Mouse (Mus musculus) myocyte (in vitro differentiated cells): ENCODE data around the gene Hist1h3d.

Experiments used
- CEBPB ChIP-seq: IDR thresholded peaks from 2 replicates; pipeline ENCODE4 v1.6.1; 2011; ENCODE audit warnings: mild to moderate bottlenecking, moderate library complexity; ENCODE audit not compliant: poor library complexity, insufficient read depth, severe bottlenecking
- POLR2A ChIP-seq: IDR thresholded peaks from one replicate; pipeline ENCODE4 v1.6.1; 2011; ENCODE audit warnings: low read depth, mild to moderate bottlenecking, control low read depth, moderate library complexity; ENCODE audit not compliant: insufficient read length
- POLR2AphosphoS2 ChIP-seq: IDR thresholded peaks from one replicate; pipeline ENCODE4 v1.6.1; 2011; ENCODE audit warnings: low read depth, control low read depth; ENCODE audit not compliant: insufficient read length
- SRF ChIP-seq: IDR thresholded peaks from one replicate; pipeline ENCODE4 v1.6.1; 2011; ENCODE audit warnings: low read depth; ENCODE audit not compliant: control insufficient read depth, insufficient read length
- TCF12 ChIP-seq: IDR thresholded peaks from one replicate; pipeline ENCODE4 v1.6.1; 2011; ENCODE audit warnings: mild to moderate bottlenecking, control low read depth; ENCODE audit not compliant: poor library complexity, insufficient read depth, severe bottlenecking
- TCF3 ChIP-seq: IDR thresholded peaks from one replicate; pipeline ENCODE4 v1.6.1; 2011; ENCODE audit warnings: low read depth, control low read depth; ENCODE audit not compliant: insufficient read length
- USF1 ChIP-seq: IDR thresholded peaks from one replicate; pipeline ENCODE4 v1.6.1; 2011; ENCODE audit warnings: low read depth, mild to moderate bottlenecking, control low read depth, moderate library complexity

GRCm38 (mm10) chr13:23541497-23541896, 34.1 kb upstream of the Hist1h3d start:
- no peak for TF ChIP-seq POLR2A
- no peak for TF ChIP-seq TCF3
- no peak for TF ChIP-seq USF1
- TF ChIP-seq TCF12: no peak
- no peak for TF ChIP-seq CEBPB
- TF ChIP-seq SRF: no peak
- no peak for TF ChIP-seq POLR2AphosphoS2
